Mouse (Mus musculus): ENCODE data around the gene Gar1. TPM values are rescaled to one million over a fixed set of nuclear protein-coding genes. Genes with fewer than 3 reads are reported as not detected.

Gene Gar1
- polyA plus RNA-seq, 1 experiment from 2014 or later, result 18.7 TPM

DNA sequence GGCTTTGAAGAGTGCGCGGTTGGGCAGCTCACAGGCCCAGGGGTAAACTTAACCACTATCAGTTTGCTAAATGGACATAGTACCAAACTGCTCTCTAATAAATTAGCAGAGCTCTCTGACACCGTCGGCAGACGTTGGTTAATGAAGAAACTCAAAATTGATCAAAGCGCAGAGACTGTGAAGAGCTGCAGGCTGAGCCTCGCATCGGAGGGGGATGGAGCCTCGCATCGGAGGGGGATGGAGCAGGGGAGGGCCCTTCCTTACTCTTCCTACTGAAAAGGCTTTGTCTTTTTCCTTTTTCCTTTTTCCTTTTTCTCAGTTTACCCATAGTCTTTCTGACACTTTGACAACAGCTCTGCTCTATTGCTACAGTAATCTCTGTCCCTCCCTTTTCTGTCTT lies 49.8 kb downstream of the Gar1 start:
- H3K9me3 ChIP-seq (ENCODE audit: control insufficient read depth, low read length), result no peaks in the 10 kb centered on the region
- H3K9ac ChIP-seq, result no peak overlapping the region
- 44% methylated on average over 10 of the region's 10 CpGs for WGBS
- no peaks in the 10 kb centered on the region for H3K36me3 ChIP-seq (replicated peaks; ENCODE audit: control insufficient read depth, insufficient read depth)
- ATAC-seq (ENCODE audit: low FRiP score), result no peak
- H3K27me3 ChIP-seq (ENCODE audit: control insufficient read depth, insufficient read depth, low read length), result no peaks in the 10 kb centered on the region
- no peak for DNase-seq (ENCODE audit: low spot score)
- H3K27ac ChIP-seq, result no peak overlapping the region
- no peak overlapping the region for H3K4me2 ChIP-seq (replicated peaks)
- no peaks in the 10 kb centered on the region for H3K4me1 ChIP-seq (replicated peaks; ENCODE audit: control insufficient read depth, insufficient read depth, low read length)
- H3K4me3 ChIP-seq (replicated peaks; ENCODE audit: low read length), result no peak overlapping the region

Other genes starting within 250 kb of the Gar1 start
- 2.2 and 2.9 TPM in 2 replicates for gene Egf, start 76.1 kb downstream of the Gar1 start, polyA plus RNA-seq (2014; fragmentation: Nextera tagmentation; extraction: Ambion mirVana)
- not detected in 2 replicates for gene Lrit3, start 27.4 kb downstream of the Gar1 start, polyA plus RNA-seq (2014; fragmentation: Nextera tagmentation; extraction: Ambion mirVana)
- 0.13 TPM in 1 of 2 replicates, not detected in the other for gene Rrh, start 8.8 kb downstream of the Gar1 start, polyA plus RNA-seq (2014; fragmentation: Nextera tagmentation; extraction: Ambion mirVana)
- gene Cfi, start 4.5 kb upstream of the Gar1 start, polyA plus RNA-seq (2014; fragmentation: Nextera tagmentation; extraction: Ambion mirVana), result 0.56 and 0.97 TPM in 2 replicates
- 38.4 and 47.0 TPM in 2 replicates for gene Pla2g12a, start 47.2 kb upstream of the Gar1 start, polyA plus RNA-seq (2014; fragmentation: Nextera tagmentation; extraction: Ambion mirVana)
- 25.0 and 25.3 TPM in 2 replicates for gene Casp6, start 70.0 kb upstream of the Gar1 start, polyA plus RNA-seq (2014; fragmentation: Nextera tagmentation; extraction: Ambion mirVana)
- 5.2 and 5.4 TPM in 2 replicates for gene Mcub, start 138.8 kb upstream of the Gar1 start, polyA plus RNA-seq (2014; fragmentation: Nextera tagmentation; extraction: Ambion mirVana)
- gene Sec24b, start 230.2 kb upstream of the Gar1 start, polyA plus RNA-seq (2014; fragmentation: Nextera tagmentation; extraction: Ambion mirVana), result 35.0 and 38.5 TPM in 2 replicates

Data from hindbrain, embryonic 14.5 days (tissue).